Comparison of ENCODE assay signal across 10 mouse cellular contexts in genomic region chr5:106560631-106561498, GRCm38 (mm10). TPM values are rescaled to one million over a fixed set of nuclear protein-coding genes. Genes with fewer than 3 reads are reported as not detected.
DNase-seq lines count a peak whose midpoint lies in the region; ATAC-seq and TF ChIP-seq lines count a peak whose summit lies in the region.
"Had no signal": no experiment of that assay in that cellular context is flagged by ENCODE, and none has a peak within 500 bp of the region (broad histone marks: within the 10 kb centered on the region; RNA-seq: fewer than 3 reads in every experiment).

No protein-coding gene starts in this region.

- H3K27ac ChIP-seq in hindbrain, embryonic 15.5 days (replicated peaks) = no peak overlapping the region
- peak overlapping the region; percentile 82 for H3K27ac ChIP-seq in midbrain, embryonic 12.5 days (replicated peaks)

- H3K4me3 ChIP-seq in E14TG2a.4 (replicated peaks; ENCODE audit: low read length) = peak overlapping the region; percentile 69
- peak overlapping the region; percentile 34 for H3K4me3 ChIP-seq in hindbrain, embryonic 15.5 days
- H3K4me3 ChIP-seq in midbrain, embryonic 12.5 days = peak overlapping the region; percentile 37

- H3K36me3 ChIP-seq in E14TG2a.4 (ENCODE audit: insufficient read depth, low read length) = no peaks in the 10 kb centered on the region
- H3K36me3 ChIP-seq in hindbrain, embryonic 15.5 days = no peaks in the 10 kb centered on the region
- H3K36me3 ChIP-seq in midbrain, embryonic 12.5 days = no peaks in the 10 kb centered on the region

- no peaks in the 10 kb centered on the region for H3K9me3 ChIP-seq in E14TG2a.4 (ENCODE audit: low read length)
- no peaks in the 10 kb centered on the region for H3K9me3 ChIP-seq in hindbrain, embryonic 15.5 days
- no peaks in the 10 kb centered on the region for H3K9me3 ChIP-seq in midbrain, embryonic 12.5 days

- peak overlapping the region; percentile 74 for H3K4me2 ChIP-seq in hindbrain, embryonic 15.5 days
- peak overlapping the region; percentile 64 for H3K4me2 ChIP-seq in midbrain, embryonic 12.5 days (replicated peaks)

- no peak for DNase-seq in frontal cortex, postnatal 14 days (ENCODE audit: low spot score in 2 of 2)
- peak; percentile 55 for DNase-seq in embryo, embryonic 10.5 days (ENCODE audit: low spot score)
- no peak for DNase-seq in yolk sac, embryonic 10.5 days (ENCODE audit: low spot score)
- no peak for DNase-seq in gastrocnemius, postnatal 25 days

- peaks cover 11% of the 10 kb centered on the region; the same call in 1 of the 2 replicates for H3K4me1 ChIP-seq in E14TG2a.4 (replicated peaks; ENCODE audit: low read depth, low read length)
- H3K4me1 ChIP-seq in hindbrain, embryonic 15.5 days (replicated peaks) = peaks cover 16% of the 10 kb centered on the region
- H3K4me1 ChIP-seq in midbrain, embryonic 12.5 days = peaks cover 57% of the 10 kb centered on the region

- peaks cover 59% of the 10 kb centered on the region for H3K27me3 ChIP-seq in E14TG2a.4 (ENCODE audit: insufficient read depth, low read length)
- H3K27me3 ChIP-seq in hindbrain, embryonic 15.5 days = peaks cover 82% of the 10 kb centered on the region
- peaks cover 81% of the 10 kb centered on the region for H3K27me3 ChIP-seq in midbrain, embryonic 12.5 days

- no peak for TF ChIP-seq CTCF in E14TG2a.4 (conservative IDR thresholded peaks at IDR 0.05; ENCODE audit: low read length)

- ATAC-seq in frontal cortex, adult (ENCODE audit: low TSS enrichment) = peak; percentile 31; the same call in 1 of the 2 replicates
- ATAC-seq in hindbrain, embryonic 15.5 days (ENCODE audit: low FRiP score, low read depth) = peak; percentile 40
- peak; percentile 42 for ATAC-seq in midbrain, embryonic 12.5 days (ENCODE audit: low FRiP score, low read depth)

- 2% methylated on average over 40 of the region's 40 CpGs for WGBS in hindbrain, embryonic 15.5 days
- WGBS in midbrain, embryonic 12.5 days = 4% methylated on average over 40 of the region's 40 CpGs

- H3K9ac ChIP-seq in hindbrain, embryonic 15.5 days = peak overlapping the region; percentile 24; the same call in 1 of the 2 replicates
- peak overlapping the region; percentile 47 for H3K9ac ChIP-seq in midbrain, embryonic 12.5 days (replicated peaks)

RNA-seq across cellular contexts. Expression of gene Gm17304, which starts 48.0 kb away (rescaled TPM):
- not detected in 2 replicates for polyA plus RNA-seq in hindbrain, embryonic 15.5 days (2015; fragmentation: Nextera tagmentation; extraction: Ambion mirVana)
- not detected in 2 replicates for polyA plus RNA-seq in midbrain, embryonic 12.5 days (2016; fragmentation: Nextera tagmentation; extraction: Ambion mirVana)
- total RNA-seq in gastrocnemius, postnatal 25 days (2021) = not detected
- polyA plus RNA-seq: gonadal fat pad, adult 2 months; small intestine, adult 2 months had no signal
